11 mouse cellular contexts compared by ENCODE assay signal in genomic region chr9:56882818-56883217, GRCm38 (mm10). TPM values are rescaled to one million over a fixed set of nuclear protein-coding genes. Genes with fewer than 3 reads are reported as not detected.
DNase-seq lines count a peak whose midpoint lies in the region; ATAC-seq lines count a peak whose summit lies in the region.
"Had no signal": no experiment of that assay in that cellular context is flagged by ENCODE, and none has a peak within 500 bp of the region (broad histone marks: within the 10 kb centered on the region; RNA-seq: fewer than 3 reads in every experiment).

No protein-coding gene starts in this region.

- WGBS in kidney, embryonic 15.5 days, result 38% methylated on average over 12 of the region's 12 CpGs
- 73% methylated on average over 12 of the region's 12 CpGs for WGBS in embryonic facial prominence, embryonic 12.5 days

- peaks cover 34% of the 10 kb centered on the region for H3K36me3 ChIP-seq in kidney, embryonic 15.5 days
- peaks cover 10% of the 10 kb centered on the region for H3K36me3 ChIP-seq in embryonic facial prominence, embryonic 12.5 days
- H3K36me3 ChIP-seq: liver, embryonic 12.5 days; midbrain, embryonic 15.5 days had no signal

- no peak for DNase-seq in kidney, adult 18-20 months
- DNase-seq in heart, adult 9 months (ENCODE audit: low spot score in 2 of 2), result peak; percentile 80 to 84
- DNase-seq in kidney, postnatal 25 days, result peak; percentile 55 to 81
- no peak for DNase-seq in retina, postnatal 1 day
- no peak for DNase-seq in cerebellum, postnatal 10 days
- DNase-seq in embryo, embryonic 10.5 days (ENCODE audit: low spot score), result no peak

- no peak overlapping the region; the same call in 1 of the 2 replicates for H3K9ac ChIP-seq in kidney, embryonic 15.5 days
- no peak overlapping the region for H3K9ac ChIP-seq in embryonic facial prominence, embryonic 12.5 days
- H3K9ac ChIP-seq: liver, embryonic 12.5 days; midbrain, embryonic 15.5 days had no signal

- 0 out of 2 replicates have a peak, but pooled peaks have one; percentile 23 for ATAC-seq in kidney, embryonic 15.5 days (replicated peaks; ENCODE audit: low FRiP score)
- ATAC-seq in embryonic facial prominence, embryonic 12.5 days (ENCODE audit: insufficient number of reproducible peaks, insufficient read depth, low FRiP score, low TSS enrichment), result no peak
- ATAC-seq: liver, embryonic 12.5 days; midbrain, embryonic 15.5 days had no signal

- no peaks in the 10 kb centered on the region for H3K27me3 ChIP-seq in kidney, embryonic 15.5 days
- 0 out of 2 replicates have a peak, but pooled peaks cover 5% of the 10 kb centered on the region for H3K27me3 ChIP-seq in embryonic facial prominence, embryonic 12.5 days
- H3K27me3 ChIP-seq: liver, embryonic 12.5 days had no signal

- H3K9me3 ChIP-seq in kidney, embryonic 15.5 days (replicated peaks), result no peaks in the 10 kb centered on the region
- no peaks in the 10 kb centered on the region for H3K9me3 ChIP-seq in embryonic facial prominence, embryonic 12.5 days
- H3K9me3 ChIP-seq: liver, embryonic 12.5 days; midbrain, embryonic 15.5 days had no signal

- H3K27ac ChIP-seq in kidney, embryonic 15.5 days, result peak overlapping the region; percentile 59; the same call in 1 of the 2 replicates
- 0 out of 2 replicates have a peak overlapping the region, but pooled peaks have one; percentile 76 for H3K27ac ChIP-seq in embryonic facial prominence, embryonic 12.5 days
- H3K27ac ChIP-seq: liver, embryonic 12.5 days; midbrain, embryonic 15.5 days had no signal

- H3K4me3 ChIP-seq in kidney, embryonic 15.5 days (replicated peaks), result no peak overlapping the region
- no peak overlapping the region for H3K4me3 ChIP-seq in embryonic facial prominence, embryonic 12.5 days
- H3K4me3 ChIP-seq: liver, embryonic 12.5 days; midbrain, embryonic 15.5 days had no signal

- H3K4me2 ChIP-seq in kidney, embryonic 15.5 days, result no peak overlapping the region
- H3K4me2 ChIP-seq in embryonic facial prominence, embryonic 12.5 days (replicated peaks), result no peak overlapping the region
- H3K4me2 ChIP-seq: liver, embryonic 12.5 days; midbrain, embryonic 15.5 days had no signal

- peaks cover 43% of the 10 kb centered on the region for H3K4me1 ChIP-seq in kidney, embryonic 15.5 days
- H3K4me1 ChIP-seq in embryonic facial prominence, embryonic 12.5 days, result peaks cover 21% of the 10 kb centered on the region; the same call in 1 of the 2 replicates
- H3K4me1 ChIP-seq: liver, embryonic 12.5 days; midbrain, embryonic 15.5 days had no signal

RNA-seq across cellular contexts. Expression of gene Cspg4, which starts 18.0 kb away (rescaled TPM):
- polyA plus RNA-seq in kidney, embryonic 15.5 days (2015; fragmentation: Nextera tagmentation; extraction: Ambion mirVana), result 25.0 and 26.5 TPM in 2 replicates
- polyA plus RNA-seq in embryonic facial prominence, embryonic 12.5 days (2016; fragmentation: Nextera tagmentation; extraction: Ambion mirVana), result 9.1 and 10.8 TPM in 2 replicates

RNA-seq across cellular contexts. Expression of gene Odf3l1, which starts 18.3 kb away (rescaled TPM):
- polyA plus RNA-seq in kidney, embryonic 15.5 days (2015; fragmentation: Nextera tagmentation; extraction: Ambion mirVana), result 0.17 and 0.22 TPM in 2 replicates
- 0.40 and 0.56 TPM in 2 replicates for polyA plus RNA-seq in embryonic facial prominence, embryonic 12.5 days (2016; fragmentation: Nextera tagmentation; extraction: Ambion mirVana)
- polyA plus RNA-seq: embryonic facial prominence, embryonic 11.5 days; liver, embryonic 12.5 days; midbrain, embryonic 15.5 days had no signal

RNA-seq across cellular contexts. Expression of gene Snx33, which starts 45.4 kb away (rescaled TPM):
- 9.2 and 10.5 TPM in 2 replicates for polyA plus RNA-seq in kidney, embryonic 15.5 days (2015; fragmentation: Nextera tagmentation; extraction: Ambion mirVana)
- polyA plus RNA-seq in embryonic facial prominence, embryonic 12.5 days (2016; fragmentation: Nextera tagmentation; extraction: Ambion mirVana), result 13.8 and 14.4 TPM in 2 replicates

RNA-seq across cellular contexts. Expression of gene Imp3, which starts 54.5 kb away (rescaled TPM):
- polyA plus RNA-seq in kidney, embryonic 15.5 days (2015; fragmentation: Nextera tagmentation; extraction: Ambion mirVana), result 90.8 and 93.7 TPM in 2 replicates
- 74.3 and 76.9 TPM in 2 replicates for polyA plus RNA-seq in embryonic facial prominence, embryonic 12.5 days (2016; fragmentation: Nextera tagmentation; extraction: Ambion mirVana)

Comparison
In these comparisons a context has a peak if more than half of its experiments do, and no peak if none do; other contexts are left out.
1. DNase-seq: peak in heart, adult 9 months (2 of 2) and kidney, postnatal 25 days (2 of 2); none in kidney, adult 18-20 months (single experiment), retina, postnatal 1 day (single experiment), cerebellum, postnatal 10 days (0 of 2) and embryo, embryonic 10.5 days (single experiment).